Mouse (Mus musculus) gastrocnemius, adult 2 months (tissue): ENCODE results near the gene Slc29a2. TPM values are rescaled to one million over a fixed set of nuclear protein-coding genes. Genes with fewer than 3 reads are reported as not detected.
A peak's percentile ranks its signal among the peaks of the same experiment; 100 is the strongest.

Source experiments
- DNase-seq: peaks from one replicate; pipeline ENCODE4 v3.0.0; 2022
- H3K27ac ChIP-seq: fragments of 200-600 bp; 2 replicates; pipeline ENCODE4 v1.8.1; 2022; ENCODE audit warnings: mild to moderate bottlenecking
- H3K4me3 ChIP-seq: fragments of 200-600 bp; 2 replicates; pipeline ENCODE4 v1.8.1; 2022; ENCODE audit warnings: mild to moderate bottlenecking, moderate library complexity
- CTCF ChIP-seq: fragments of 200-600 bp; IDR thresholded peaks from 2 replicates; pipeline ENCODE4 v1.8.1; 2022; ENCODE audit warnings: antibody characterized with exemption, mild to moderate bottlenecking, moderate library complexity
- intact Hi-C: fragments of 180-260 bp; cut with DNase I; formaldehyde crosslinking; loops from one replicate; pipeline ENCODE4 v1.15.1; 2025
- long read RNA-seq, 2 experiments: library from polyadenylated mRNA; stranded (forward); transcript quantifications; one replicate each; pipeline ENCODE4 v2.0.0; 2021
- total RNA-seq, 2 experiments: library from RNA; stranded (reverse); gene quantifications; 2 replicates each; pipeline ENCODE4 v1.2.3; 2021

Gene Slc29a2
- total RNA-seq = 1 to 10 TPM; 6.0 to 8.6 TPM
- long read RNA-seq, experiment 1, transcript Slc29a2-204 (12 exons, 2,619 nt) = major isoform, 5 of 13 reads
- long read RNA-seq, experiment 1, partial matches to known transcripts = 3 of 13 reads
- long read RNA-seq, experiment 1, other reads (novel, unspliced or antisense) = 5 of 13 reads
- long read RNA-seq, experiment 2, transcript Slc29a2-204 (12 exons, 2,619 nt) = major isoform, 8 of 16 reads
- long read RNA-seq, experiment 2, partial matches to known transcripts = 2 of 16 reads
- long read RNA-seq, experiment 2, other reads (novel, unspliced or antisense) = 5 of 16 reads

- no peak for TF ChIP-seq CTCF
- peak within 1 kb of the TSS; percentile 93 for H3K27ac ChIP-seq
- intact Hi-C loops = no loop called here
- H3K4me3 ChIP-seq = peak within 1 kb of the TSS; percentile 84
- DNase-seq = peak; percentile 96
These were observed at the start of gene Slc29a2 for GRCm38 (mm10) chr19:5023621-5024479. TSS of gene Slc29a2 (plus strand) at chr19:5023860.

GRCm38 (mm10) chr19:4981767-4982166 lies 41.9 kb upstream of the Slc29a2 start:
- DNase-seq = no peak
- Histone ChIP-seq H3K4me3 (no peak overlapping the region), H3K27ac (no peak overlapping the region)
- TF ChIP-seq CTCF = peak; percentile 87
- intact Hi-C loops = loop anchor here (1.0 kb wide), 1 partner anchor 21 kb away; no protein-coding TSS in a partner anchor

GRCm38 (mm10) chr19:4989013-4989412 lies 34.6 kb upstream of the Slc29a2 start:
- no peak; the same call in 1 of the 2 replicates for TF ChIP-seq CTCF
- H3K4me3 ChIP-seq = no peak overlapping the region
- DNase-seq = peak; percentile 93
- intact Hi-C loops = no loop called here
- H3K27ac ChIP-seq = no peak overlapping the region

- DNase-seq = no peak
- intact Hi-C loops = no loop called here
- H3K4me3 ChIP-seq = no peak overlapping the region
- no peak overlapping the region for H3K27ac ChIP-seq
- TF ChIP-seq CTCF = no peak
These were observed 34.0 kb upstream of the Slc29a2 start for GRCm38 (mm10) chr19:4989434-4990255.

DNA sequence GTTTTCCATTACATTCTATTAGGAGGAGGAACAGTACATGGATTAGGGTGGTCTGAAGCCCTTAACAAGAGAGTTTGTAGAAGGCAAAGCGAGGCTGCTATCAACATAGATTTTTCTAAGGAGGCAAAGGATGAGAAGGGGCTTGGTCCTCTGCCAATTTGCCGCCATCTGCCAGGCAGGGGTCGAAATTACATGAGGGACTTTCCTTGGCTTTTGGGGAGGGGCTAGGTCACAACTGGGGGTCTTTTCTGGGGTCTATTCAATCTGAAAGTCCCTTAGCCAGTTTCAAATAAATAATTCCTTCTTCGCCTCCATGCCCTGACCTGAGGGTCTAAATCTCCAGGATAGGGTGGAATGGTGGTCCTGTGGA lies 33.4 kb upstream of the Slc29a2 start, which contains the start of gene Npas4:
Gene Npas4 (minus strand): TSS at position 61 of the 370 bp plus-strand sequence.
- no peak for TF ChIP-seq CTCF
- no peak for DNase-seq
- intact Hi-C loops = no loop called here
- Histone ChIP-seq H3K27ac (no peak within 1 kb of the TSS), H3K4me3 (no peak within 1 kb of the TSS)

- no peak overlapping the region for H3K27ac ChIP-seq
- no peak overlapping the region for H3K4me3 ChIP-seq
- TF ChIP-seq CTCF = no peak
- DNase-seq = no peak
- intact Hi-C loops = no loop called here
These were observed 32.9 kb upstream of the Slc29a2 start for GRCm38 (mm10) chr19:4990716-4991115.

- intact Hi-C loops = no loop called here
- H3K4me3 ChIP-seq = no peak overlapping the region
- peak overlapping the region; percentile 32; the same call in 1 of the 2 replicates for H3K27ac ChIP-seq
- no peak for TF ChIP-seq CTCF
- peak; percentile 31 for DNase-seq
These were observed 31.3 kb upstream of the Slc29a2 start for GRCm38 (mm10) chr19:4992371-4992770.

DNA sequence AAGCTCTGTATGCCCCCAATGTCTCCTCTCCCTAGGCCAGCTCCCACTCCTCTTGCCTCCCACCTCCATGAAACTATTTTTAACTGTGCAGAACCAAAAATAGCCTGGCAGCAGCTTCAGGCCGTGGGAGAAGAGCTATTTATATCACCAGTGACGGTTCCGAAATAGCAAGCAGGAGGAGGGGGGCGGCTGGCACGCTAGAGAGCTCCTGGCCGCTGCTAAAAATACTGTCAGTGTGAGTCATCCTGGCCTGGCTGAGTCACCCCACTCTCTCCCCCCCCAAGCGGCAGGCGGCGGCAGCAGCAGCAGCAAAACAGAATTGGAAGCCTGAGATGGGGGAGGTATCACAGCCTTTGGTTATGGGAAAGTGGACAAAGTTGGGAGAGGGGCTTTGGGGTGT lies 30.8 kb upstream of the Slc29a2 start:
- intact Hi-C loops = no loop called here
- H3K27ac ChIP-seq = peak overlapping the region; percentile 32; the same call in 1 of the 2 replicates
- DNase-seq = peak; percentile 92
- peak; percentile 23 for TF ChIP-seq CTCF
- no peak overlapping the region for H3K4me3 ChIP-seq

- TF ChIP-seq CTCF = no peak
- intact Hi-C loops = no loop called here
- peak overlapping the region; percentile 76; the same call in 1 of the 2 replicates for H3K27ac ChIP-seq
- no peak overlapping the region; the same call in 1 of the 2 replicates for H3K4me3 ChIP-seq
- DNase-seq = no peak
These were observed 29.6 kb upstream of the Slc29a2 start for GRCm38 (mm10) chr19:4994043-4994442.

- no peak overlapping the region for H3K4me3 ChIP-seq
These were observed 24.1 kb upstream of the Slc29a2 start for GRCm38 (mm10) chr19:4999445-5000140.

GRCm38 (mm10) chr19:5001666-5002406 lies 21.8 kb upstream of the Slc29a2 start:
- intact Hi-C loops = loop anchor here (1.0 to 2.0 kb wide), 2 partner anchors 21 to 247 kb away; no protein-coding TSS in a partner anchor
- peak; percentile 87 for TF ChIP-seq CTCF
- Histone ChIP-seq H3K4me3 (peak overlapping the region; percentile 48), H3K27ac (no peak overlapping the region)
- peak; percentile 79 for DNase-seq

More at GRCm38 (mm10) chr19:4999445-5000140, 24.1 kb upstream of the Slc29a2 start:
- no peak for TF ChIP-seq CTCF
- intact Hi-C loops = no loop called here
- H3K27ac ChIP-seq = no peak overlapping the region
- DNase-seq = no peak
